In the genomic region with DNA sequence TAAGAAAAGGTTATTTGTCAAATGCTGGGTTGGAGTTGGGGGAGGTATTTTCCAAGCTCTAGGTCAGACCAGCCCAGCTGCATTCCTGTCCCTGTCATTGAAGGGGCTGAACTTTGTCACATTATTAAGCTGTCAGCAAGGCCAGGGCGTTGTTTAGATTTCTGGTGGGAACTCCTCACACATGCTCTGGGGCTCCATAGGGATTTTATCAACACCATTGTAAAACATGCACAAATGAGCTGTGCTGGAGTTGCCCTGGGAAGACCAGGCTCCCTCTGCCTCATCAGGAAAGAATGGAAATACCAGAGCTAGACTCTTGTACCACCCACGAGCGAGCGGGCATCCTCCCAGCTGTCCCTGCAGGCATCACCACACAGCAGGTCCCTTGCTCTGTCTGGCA, we compare ENCODE assay signal across 8 mouse cellular contexts.
A peak's percentile ranks its signal among the peaks of the same experiment; 100 is the strongest.
DNase-seq lines count a peak whose midpoint lies in the region; ATAC-seq lines count a peak whose summit lies in the region.
"Had no signal": no experiment of that assay in that cellular context is flagged by ENCODE, and none has a peak within 500 bp of the region (broad histone marks: within the 10 kb centered on the region; RNA-seq: fewer than 3 reads in every experiment).

No protein-coding gene starts in this region.

- 34% methylated on average over 4 of the region's 4 CpGs for WGBS in neural tube, embryonic 11.5 days
- 29% methylated on average over 4 of the region's 4 CpGs for WGBS in forebrain, embryonic 15.5 days
- 7% methylated on average over 4 of the region's 4 CpGs for WGBS in intestine, embryonic 16.5 days
- 19% methylated on average over 4 of the region's 4 CpGs for WGBS in stomach, embryonic 16.5 days

- ATAC-seq in neural tube, embryonic 11.5 days (ENCODE audit: insufficient read depth, low FRiP score, low TSS enrichment), result peak; percentile 20; the same call in 1 of the 2 replicates
- ATAC-seq in forebrain, embryonic 15.5 days (replicated peaks), result 0 out of 2 replicates have a peak, but pooled peaks have one; percentile 41
- ATAC-seq in intestine, embryonic 16.5 days, result peak; percentile 92
- ATAC-seq in stomach, embryonic 16.5 days (ENCODE audit: insufficient read depth, low FRiP score), result peak; percentile 81; the same call in 1 of the 2 replicates

- no peak overlapping the region for H3K4me3 ChIP-seq in neural tube, embryonic 11.5 days (ENCODE audit: low read depth, low read length)
- H3K4me3 ChIP-seq in forebrain, embryonic 15.5 days, result no peak overlapping the region
- H3K4me3 ChIP-seq in intestine, embryonic 16.5 days (ENCODE audit: low read length), result peak overlapping the region; percentile 21
- H3K4me3 ChIP-seq in stomach, embryonic 16.5 days (replicated peaks; ENCODE audit: low read length), result no peak overlapping the region

- no peak overlapping the region for H3K27ac ChIP-seq in neural tube, embryonic 11.5 days (ENCODE audit: low read depth, low read length)
- 0 out of 2 replicates have a peak overlapping the region, but pooled peaks have one; percentile 13 for H3K27ac ChIP-seq in forebrain, embryonic 15.5 days (replicated peaks)
- peak overlapping the region; percentile 52; the same call in 1 of the 2 replicates for H3K27ac ChIP-seq in intestine, embryonic 16.5 days (ENCODE audit: low read length)
- peak overlapping the region; percentile 63 for H3K27ac ChIP-seq in stomach, embryonic 16.5 days (ENCODE audit: low read length)

- H3K36me3 ChIP-seq in neural tube, embryonic 11.5 days (ENCODE audit: control insufficient read depth, insufficient read depth, low read length), result no peaks in the 10 kb centered on the region
- no peaks in the 10 kb centered on the region for H3K36me3 ChIP-seq in forebrain, embryonic 15.5 days
- no peaks in the 10 kb centered on the region for H3K36me3 ChIP-seq in intestine, embryonic 16.5 days (ENCODE audit: control insufficient read depth, insufficient read depth, low read length)
- H3K36me3 ChIP-seq in stomach, embryonic 16.5 days (ENCODE audit: control insufficient read depth, insufficient read depth, low read length), result no peaks in the 10 kb centered on the region

- DNase-seq in neural tube, embryonic 11.5 days (ENCODE audit: low spot score), result peak; percentile 24
- DNase-seq in neural tube, embryonic 10.5 days (ENCODE audit: extremely low spot score, low spot score), result no peak
- DNase-seq in thymus, adult 18-20 months, result no peak
- no peak for DNase-seq in left cerebral cortex, postnatal 25 days (ENCODE audit: low spot score in 2 of 2)
- DNase-seq: cerebellum, adult 2 months had no signal

- H3K4me2 ChIP-seq in neural tube, embryonic 11.5 days (ENCODE audit: low read depth), result no peak overlapping the region
- no peak overlapping the region for H3K4me2 ChIP-seq in forebrain, embryonic 15.5 days (replicated peaks)
- H3K4me2 ChIP-seq in intestine, embryonic 16.5 days (ENCODE audit: low read depth, low read length), result peak overlapping the region; percentile 36
- H3K4me2 ChIP-seq in stomach, embryonic 16.5 days (ENCODE audit: low read depth, low read length), result peak overlapping the region; percentile 29

- H3K9me3 ChIP-seq in neural tube, embryonic 11.5 days (ENCODE audit: control insufficient read depth, low read length), result no peaks in the 10 kb centered on the region
- no peaks in the 10 kb centered on the region for H3K9me3 ChIP-seq in forebrain, embryonic 15.5 days
- no peaks in the 10 kb centered on the region for H3K9me3 ChIP-seq in intestine, embryonic 16.5 days (ENCODE audit: control insufficient read depth, low read length)
- no peaks in the 10 kb centered on the region for H3K9me3 ChIP-seq in stomach, embryonic 16.5 days (replicated peaks; ENCODE audit: control insufficient read depth, low read length)

- intact Hi-C loops in left cerebral cortex, postnatal 25 days (cut with DNase I), result no loop called here

- H3K27me3 ChIP-seq in neural tube, embryonic 11.5 days (ENCODE audit: control insufficient read depth, insufficient read depth, low read length), result no peaks in the 10 kb centered on the region
- no peaks in the 10 kb centered on the region for H3K27me3 ChIP-seq in forebrain, embryonic 15.5 days
- no peaks in the 10 kb centered on the region for H3K27me3 ChIP-seq in intestine, embryonic 16.5 days (replicated peaks; ENCODE audit: control insufficient read depth, insufficient read depth, low read length)
- no peaks in the 10 kb centered on the region for H3K27me3 ChIP-seq in stomach, embryonic 16.5 days (ENCODE audit: control insufficient read depth, insufficient read depth, low read length)

- 0 out of 2 replicates have a peak, but pooled peaks cover 2% of the 10 kb centered on the region for H3K4me1 ChIP-seq in neural tube, embryonic 11.5 days (ENCODE audit: control insufficient read depth, insufficient read depth, low read length)
- peaks cover 12% of the 10 kb centered on the region for H3K4me1 ChIP-seq in forebrain, embryonic 15.5 days
- peaks cover 12% of the 10 kb centered on the region for H3K4me1 ChIP-seq in intestine, embryonic 16.5 days (ENCODE audit: control insufficient read depth, insufficient read depth, low read length)
- H3K4me1 ChIP-seq in stomach, embryonic 16.5 days (ENCODE audit: control insufficient read depth, insufficient read depth, low read length), result peaks cover 18% of the 10 kb centered on the region

- no peak overlapping the region for H3K9ac ChIP-seq in neural tube, embryonic 11.5 days (ENCODE audit: low read length)
- H3K9ac ChIP-seq in forebrain, embryonic 15.5 days (replicated peaks), result no peak overlapping the region
- no peak overlapping the region for H3K9ac ChIP-seq in intestine, embryonic 16.5 days (ENCODE audit: low read depth, low read length)
- H3K9ac ChIP-seq in stomach, embryonic 16.5 days (ENCODE audit: low read length), result no peak overlapping the region

Comparison
In these comparisons a context has a peak if more than half of its experiments do, and no peak if none do; other contexts are left out.
1. ATAC-seq: peak in every context shown above with its lines; median percentile 92 in intestine, embryonic 16.5 days; 81 in stomach, embryonic 16.5 days; 41 in forebrain, embryonic 15.5 days; 20 in neural tube, embryonic 11.5 days.
2. H3K4me2 ChIP-seq: peak in intestine, embryonic 16.5 days (single experiment) and stomach, embryonic 16.5 days (single experiment); none in neural tube, embryonic 11.5 days (single experiment) and forebrain, embryonic 15.5 days (single experiment).